Mouse (Mus musculus) activated CD4-positive, CD25-positive, alpha-beta regulatory T cell, adult 9 weeks (primary cell): ENCODE data around the gene Rprd2. TPM values are rescaled to one million over a fixed set of nuclear protein-coding genes. Genes with fewer than 3 reads are reported as not detected.

Experiments
- polyA plus RNA-seq: library from polyadenylated mRNA; unstranded; fragments of 100-300 nt; shearing (Covaris generic); gene quantifications from one replicate; pipeline ENCODE4 v1.2.1, GENCODE M21; 2017

Rprd2 gene
- 18.8 TPM for polyA plus RNA-seq

DNA sequence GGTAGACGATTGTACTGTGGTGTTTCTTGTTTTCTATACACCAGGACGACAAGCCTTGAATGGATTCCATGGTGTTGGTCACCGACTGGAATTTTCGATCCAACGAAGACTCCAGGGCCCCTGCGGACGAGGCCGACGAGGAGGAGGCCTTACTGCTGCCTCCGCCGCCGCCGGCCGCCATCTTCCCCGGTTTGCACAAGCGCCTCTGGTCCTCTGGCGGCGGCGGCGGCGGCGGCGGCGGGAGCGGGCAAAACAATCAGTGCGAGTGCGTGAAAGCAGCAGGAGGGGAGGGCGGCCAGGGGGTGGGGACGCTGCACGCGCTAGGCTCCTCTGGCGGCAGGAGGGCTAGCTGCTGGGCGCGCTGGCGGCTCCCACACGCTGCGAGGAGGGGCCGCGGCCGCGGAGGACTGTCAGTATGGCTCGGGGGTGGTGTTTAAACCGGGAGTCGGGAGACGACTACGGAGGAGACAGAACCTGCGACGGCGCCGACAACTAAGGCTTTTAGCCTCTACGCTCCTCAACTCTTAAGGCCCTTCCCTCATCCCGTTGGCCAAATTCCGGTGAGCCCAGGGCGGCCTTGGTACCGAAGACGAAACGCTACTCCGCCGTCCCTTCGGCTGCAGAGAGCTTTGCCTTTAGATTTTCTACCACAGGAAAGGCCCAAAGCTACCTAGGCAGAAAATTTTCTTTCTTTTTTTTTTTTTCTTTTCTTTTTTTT lies at the start of gene Rprd2:
TSS of gene Rprd2 (minus strand) at position 293 of the 718 bp plus-strand sequence.

GRCm38 (mm10) chr3:95855502-95856089 lies 36.9 kb upstream of the Rprd2 start, which contains the start of gene Prpf3:
TSS of gene Prpf3 (minus strand) at chr3:95855885.

GRCm38 (mm10) chr3:95760106-95760505 lies 58.6 kb downstream of the Rprd2 start, which contains the start of gene Tars2:
TSS of gene Tars2 (minus strand) at chr3:95760206.

GRCm38 (mm10) chr3:95739353-95740104 lies 79.1 kb downstream of the Rprd2 start, which contains the start of gene Ecm1:
TSS of gene Ecm1 (minus strand) at chr3:95739569.

Other genes with a start within 250 kb of the Rprd2 start
- gene Golph3l, start 229.9 kb downstream of the Rprd2 start, polyA plus RNA-seq: 49.0 TPM
- 106 TPM for gene Ensa, start 193.9 kb downstream of the Rprd2 start, polyA plus RNA-seq
- gene Mcl1, start 160.1 kb downstream of the Rprd2 start, polyA plus RNA-seq: 44.9 TPM
- gene Adamtsl4, start 130.9 kb downstream of the Rprd2 start, polyA plus RNA-seq: 12.3 TPM
- gene Ecm1, start 79.3 kb downstream of the Rprd2 start, polyA plus RNA-seq: 302 TPM
- gene Tars2, start 58.7 kb downstream of the Rprd2 start, polyA plus RNA-seq: 92.0 TPM
- 71.4 TPM for gene Prpf3, start 37.0 kb upstream of the Rprd2 start, polyA plus RNA-seq
- 286 TPM for gene Mrps21, start 52.7 kb upstream of the Rprd2 start, polyA plus RNA-seq
- gene Ciart, start 63.4 kb upstream of the Rprd2 start, polyA plus RNA-seq: 4.9 TPM
- gene BC028528, start 73.1 kb upstream of the Rprd2 start, polyA plus RNA-seq: not detected
- 66.6 TPM for gene Aph1a, start 75.1 kb upstream of the Rprd2 start, polyA plus RNA-seq
- gene Car14, start 85.8 kb upstream of the Rprd2 start, polyA plus RNA-seq: not detected
- 216 TPM for gene Anp32e, start 110.4 kb upstream of the Rprd2 start, polyA plus RNA-seq
- 7.5 TPM for gene Plekho1, start 177.1 kb upstream of the Rprd2 start, polyA plus RNA-seq
- 28.0 TPM for gene Vps45, start 239.6 kb upstream of the Rprd2 start, polyA plus RNA-seq